ENCODE assay signal across 20 mouse cellular contexts in the genomic region with DNA sequence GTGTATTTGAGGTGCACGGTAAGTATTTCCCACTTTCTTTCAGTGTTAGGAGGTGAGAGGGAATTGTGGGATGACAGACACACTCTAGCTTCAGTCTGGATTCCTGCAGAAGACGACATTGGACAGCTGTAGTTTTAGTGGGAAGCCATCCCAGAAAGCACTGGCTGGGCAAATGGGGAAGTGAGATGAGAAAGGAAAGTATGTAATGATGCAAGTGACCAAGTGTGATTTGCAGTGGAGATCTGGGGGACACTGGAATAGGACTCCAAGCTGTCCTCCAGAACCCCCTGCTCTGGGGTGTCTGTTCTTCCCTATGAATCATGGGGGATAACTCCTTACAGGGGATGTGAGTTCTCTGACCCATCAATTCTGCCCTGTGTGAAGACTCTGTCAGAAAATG. TPM values are rescaled to one million over a fixed set of nuclear protein-coding genes. Genes with fewer than 3 reads are reported as not detected.
"Had no signal": no experiment of that assay in that cellular context is flagged by ENCODE, and none has a peak within 500 bp of the region (broad histone marks: within the 10 kb centered on the region; RNA-seq: fewer than 3 reads in every experiment).

No protein-coding gene starts in this region.

- H3K27me3 ChIP-seq: limb, embryonic 13.5 days; liver, embryonic 13.5 days; lung, embryonic 15.5 days had no signal

- H3K9ac ChIP-seq: limb, embryonic 13.5 days; liver, embryonic 13.5 days; lung, embryonic 15.5 days had no signal

- H3K4me1 ChIP-seq: limb, embryonic 10.5 days; limb, embryonic 13.5 days; liver, embryonic 13.5 days had no signal

- H3K36me3 ChIP-seq: limb, embryonic 10.5 days; limb, embryonic 13.5 days; liver, embryonic 13.5 days; lung, embryonic 15.5 days had no signal

- H3K4me3 ChIP-seq: layer of hippocampus, adult 2 months; limb, embryonic 10.5 days; limb, embryonic 13.5 days; liver, embryonic 13.5 days; lung, embryonic 15.5 days had no signal

- H3K9me3 ChIP-seq: limb, embryonic 10.5 days; limb, embryonic 13.5 days; liver, embryonic 13.5 days; lung, embryonic 15.5 days had no signal

- H3K27ac ChIP-seq: kidney, postnatal 0 days; layer of hippocampus, adult 2 months; limb, embryonic 10.5 days; limb, embryonic 13.5 days; liver, embryonic 13.5 days; lung, embryonic 15.5 days had no signal

- DNase-seq: kidney, adult 2 months; kidney, postnatal 25 days; layer of hippocampus, adult 9-11 months; liver; liver, embryonic 13.5 days; lung, postnatal 14 days; lung, postnatal 4 days; midbrain, embryonic 14.5 days; thymus, adult 2 months; thymus, postnatal 14 days; thymus, postnatal 4 days had no signal

- H3K4me2 ChIP-seq: limb, embryonic 13.5 days; liver, embryonic 13.5 days; lung, embryonic 15.5 days; midbrain, embryonic 11.5 days had no signal

RNA-seq across cellular contexts. Expression of gene Mrc1, which starts 4.8 kb away (rescaled TPM):
- total RNA-seq: megakaryocyte-erythroid progenitor cell, adult 5-6 weeks had no signal

RNA-seq across cellular contexts. Expression of gene Tmem236, which starts 59.7 kb away (rescaled TPM):
- total RNA-seq: megakaryocyte-erythroid progenitor cell, adult 5-6 weeks had no signal
- polyA plus RNA-seq: limb, embryonic 10.5 days; liver, embryonic 13.5 days; lung, embryonic 15.5 days; neural tube, embryonic 11.5 days; spleen, adult 2 months had no signal
